Mouse (Mus musculus): ENCODE measurements around the gene Gm17416. TPM values are rescaled to one million over a fixed set of nuclear protein-coding genes. Genes with fewer than 3 reads are reported as not detected.

The Gm17416 gene
- not detected for total RNA-seq (2023)

GRCm38 (mm10) chr2:152569038-152569437 lies at the start of gene Gm17416:
TSS of gene Gm17416 (plus strand) at chr2:152569338.

GRCm38 (mm10) chr2:152539944-152540710 lies 29.0 kb upstream of the Gm17416 start, which contains the start of gene Defb29:
TSS of gene Defb29 (minus strand) at chr2:152540098.

GRCm38 (mm10) chr2:152572114-152572794 lies 3.1 kb downstream of the Gm17416 start, which contains the start of gene Defb21:
TSS of gene Defb21 (plus strand) at chr2:152572744.

GRCm38 (mm10) chr2:152580107-152580506 lies 11.0 kb downstream of the Gm17416 start, which contains the start of gene Defb19:
TSS of gene Defb19 (minus strand) at chr2:152580312.

GRCm38 (mm10) chr2:152599299-152599698 lies 30.2 kb downstream of the Gm17416 start, which contains the start of gene Defb45:
TSS of gene Defb45 (minus strand) at chr2:152599399.

GRCm38 (mm10) chr2:152604057-152604456 lies 34.9 kb downstream of the Gm17416 start, which contains the start of gene Defb36:
TSS of gene Defb36 (plus strand) at chr2:152604327.

Other genes starting within 250 kb of the Gm17416 start
- 10 to 100 TPM; 85.3 to 96.6 TPM for gene Rbck1, start 236.7 kb upstream of the Gm17416 start, total RNA-seq (2023)
- gene Trib3, start 225.3 kb upstream of the Gm17416 start, total RNA-seq (2023): 1 to 10 TPM; 1.6 to 3.2 TPM
- not detected for gene Nrsn2, start 192.7 kb upstream of the Gm17416 start, total RNA-seq (2023)
- 1 to 10 TPM; 1.1 to 2.0 TPM for gene Sox12, start 171.3 kb upstream of the Gm17416 start, total RNA-seq (2023)
- gene Zcchc3, start 154.3 kb upstream of the Gm17416 start, total RNA-seq (2023): 1 to 10 TPM; 2.0 TPM
- not detected for gene 6820408C15Rik, start 153.8 kb upstream of the Gm17416 start, total RNA-seq (2023)
- not detected for gene Defb23, start 104.7 kb upstream of the Gm17416 start, total RNA-seq (2023)
- gene Defb20, start 92.3 kb upstream of the Gm17416 start, total RNA-seq (2023): not detected
- not detected for gene Defb22, start 79.2 kb upstream of the Gm17416 start, total RNA-seq (2023)
- gene Defb26, start 57.6 kb upstream of the Gm17416 start, total RNA-seq (2023): not detected
- gene Defb28, start 51.1 kb upstream of the Gm17416 start, total RNA-seq (2023): not detected
- not detected for gene Defb29, start 29.2 kb upstream of the Gm17416 start, total RNA-seq (2023)
- gene Defb21, start 3.4 kb downstream of the Gm17416 start, total RNA-seq (2023): not detected
- gene Defb19, start 11.0 kb downstream of the Gm17416 start, total RNA-seq (2023): not detected
- gene Defb45, start 30.1 kb downstream of the Gm17416 start, total RNA-seq (2023): not detected
- not detected for gene Defb36, start 35.0 kb downstream of the Gm17416 start, total RNA-seq (2023)
- gene Defb25, start 53.7 kb downstream of the Gm17416 start, total RNA-seq (2023): not detected
- gene Rem1, start 57.6 kb downstream of the Gm17416 start, total RNA-seq (2023): 10 to 100 TPM in 1 of 2 experiments, 1 to 10 TPM in 1; 9.6 to 13.4 TPM
- 100 to 1,000 TPM; 132 to 140 TPM for gene H13, start 100.1 kb downstream of the Gm17416 start, total RNA-seq (2023)
- gene Mcts2, start 117.7 kb downstream of the Gm17416 start, total RNA-seq (2023): 10 to 100 TPM; 12.2 to 18.7 TPM
- 10 to 100 TPM; 72.5 to 80.1 TPM for gene Id1, start 166.9 kb downstream of the Gm17416 start, total RNA-seq (2023)
- not detected for gene Cox4i2, start 184.8 kb downstream of the Gm17416 start, total RNA-seq (2023)

Data from neutrophil, adult 83 days (primary cell).